Mouse (Mus musculus): ENCODE measurements around the gene Dnmt3b. TPM values are rescaled to one million over a fixed set of nuclear protein-coding genes. Genes with fewer than 3 reads are reported as not detected.
"Not testable (repeated sequence)": the region's sequence is repeated elsewhere in the genome, so short reads cannot be mapped to it uniquely, and the experiment has no call there.

Gene Dnmt3b
- polyA plus RNA-seq, 1 experiment from 2014 or later = 3.7 TPM

DNA sequence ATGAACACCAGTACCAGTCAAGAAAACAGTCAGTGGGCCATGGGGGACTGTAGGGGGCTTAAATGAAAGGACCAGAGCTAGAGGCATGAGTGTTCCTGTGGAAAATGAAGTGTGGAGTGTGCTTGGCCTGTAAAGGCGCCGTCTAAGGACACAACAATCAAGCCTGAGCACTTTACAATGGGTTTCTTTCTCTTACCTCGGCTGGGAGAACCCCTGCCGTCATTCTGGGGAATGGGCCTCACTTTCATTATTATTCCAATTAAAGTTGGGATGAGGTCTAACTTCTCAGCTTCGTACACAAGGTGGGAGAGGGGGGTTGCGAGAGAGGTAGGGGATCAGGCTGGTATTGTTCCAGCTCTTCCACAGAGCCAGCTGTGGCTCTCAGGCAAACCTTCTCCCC is 6.3 kb upstream of the Dnmt3b start:
- H3K27ac ChIP-seq (replicated peaks) = no peak overlapping the region
- WGBS = 4% methylated on average over 6 of the region's 6 CpGs
- no peak overlapping the region for H3K9ac ChIP-seq (replicated peaks)
- H3K4me1 ChIP-seq = no peaks in the 10 kb centered on the region
- no peaks in the 10 kb centered on the region for H3K36me3 ChIP-seq
- H3K4me3 ChIP-seq = no peak overlapping the region
- H3K9me3 ChIP-seq = no peaks in the 10 kb centered on the region
- no peaks in the 10 kb centered on the region for H3K27me3 ChIP-seq
- no peak for ATAC-seq (replicated peaks)
- H3K4me2 ChIP-seq (replicated peaks) = no peak overlapping the region

DNA sequence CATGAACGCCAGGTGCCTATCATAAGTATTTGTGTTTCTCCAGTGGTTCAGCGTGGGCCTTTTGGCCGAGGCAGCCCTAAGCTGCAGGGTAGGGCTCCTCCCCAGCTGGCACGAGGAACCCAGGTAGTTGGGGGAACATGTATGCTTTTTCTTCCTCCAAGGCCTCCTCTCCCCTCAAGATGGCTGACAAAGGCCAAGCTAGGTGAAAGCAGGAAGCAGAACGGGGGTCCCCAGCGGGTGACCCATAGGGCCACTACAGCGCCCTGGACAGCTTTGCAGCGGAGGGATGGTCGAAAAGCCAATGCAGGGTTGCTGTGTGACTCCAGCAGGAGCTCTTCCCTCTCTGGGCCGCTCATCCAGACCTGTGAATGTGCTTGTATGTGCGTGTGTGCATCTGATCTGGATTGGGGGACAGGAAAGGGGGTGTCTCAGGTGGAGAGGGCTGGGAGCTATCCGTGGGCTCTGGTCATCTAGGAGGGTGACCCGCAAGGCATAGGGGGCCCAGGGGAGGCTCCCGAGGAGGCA is 415 bp upstream of the Dnmt3b start:
- H3K36me3 ChIP-seq = no peaks in the 10 kb centered on the region
- H3K4me3 ChIP-seq = peak overlapping the region; percentile 93
- peak overlapping the region; percentile 95 for H3K4me2 ChIP-seq (replicated peaks)
- H3K9ac ChIP-seq (replicated peaks) = peak overlapping the region; percentile 77
- peaks cover 4% of the 10 kb centered on the region; the same call in 1 of the 2 replicates for H3K27me3 ChIP-seq
- 0 out of 2 replicates have a peak, but pooled peaks have one; percentile 1 for ATAC-seq (replicated peaks)
- peaks cover 16% of the 10 kb centered on the region for H3K4me1 ChIP-seq
- 17% methylated on average over 14 of the region's 14 CpGs for WGBS
- no peaks in the 10 kb centered on the region for H3K9me3 ChIP-seq
- H3K27ac ChIP-seq (replicated peaks) = 0 out of 2 replicates have a peak overlapping the region, but pooled peaks have one; percentile 36

DNA sequence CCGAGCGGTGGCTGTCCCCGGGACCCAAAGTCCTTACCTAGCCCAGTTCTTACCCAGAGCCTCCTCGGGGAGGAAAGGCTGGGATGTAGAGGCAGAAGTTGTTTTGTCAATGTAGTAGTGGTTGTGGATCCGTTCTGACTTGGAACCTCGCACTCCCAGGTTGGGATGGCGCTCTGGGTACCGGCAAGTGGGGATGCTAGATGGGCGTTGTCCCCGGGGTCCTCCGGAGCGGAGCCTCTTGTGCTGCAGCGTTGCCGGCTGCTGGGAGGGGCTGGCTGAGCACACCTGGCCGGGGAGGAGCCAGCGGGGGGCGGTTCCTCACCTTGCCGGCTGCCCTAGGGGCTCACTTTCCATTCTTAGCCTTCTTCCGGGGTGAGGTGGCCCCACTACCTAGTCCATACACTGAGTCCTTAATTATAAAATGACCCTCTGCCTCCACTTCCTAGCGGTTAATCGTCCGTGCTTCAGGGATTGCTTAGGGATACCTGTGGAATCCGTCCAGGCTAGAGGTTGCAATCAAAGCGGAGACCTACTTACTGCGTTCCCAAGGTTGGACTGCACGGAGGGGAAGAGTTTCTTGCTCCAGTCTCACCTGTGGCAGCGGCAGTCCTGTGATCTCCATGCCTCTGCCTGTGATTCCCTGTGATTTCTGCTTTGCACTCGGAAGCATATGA is 901 bp downstream of the Dnmt3b start:
- Histone ChIP-seq H3K36me3 (no peaks in the 10 kb centered on the region), H3K27ac (replicated peaks) (no peak overlapping the region), H3K4me1 (peaks cover 16% of the 10 kb centered on the region), H3K9me3 (no peaks in the 10 kb centered on the region), H3K4me2 (replicated peaks) (peak overlapping the region; percentile 95), H3K27me3 (peaks cover 4% of the 10 kb centered on the region; the same call in 1 of the 2 replicates), H3K4me3 (peak overlapping the region; percentile 93), H3K9ac (replicated peaks) (peak overlapping the region; percentile 77)
- WGBS = 2% methylated on average over 28 of the region's 28 CpGs
- ATAC-seq (replicated peaks) = 0 out of 2 replicates have a peak, but pooled peaks have one; percentile 20

DNA sequence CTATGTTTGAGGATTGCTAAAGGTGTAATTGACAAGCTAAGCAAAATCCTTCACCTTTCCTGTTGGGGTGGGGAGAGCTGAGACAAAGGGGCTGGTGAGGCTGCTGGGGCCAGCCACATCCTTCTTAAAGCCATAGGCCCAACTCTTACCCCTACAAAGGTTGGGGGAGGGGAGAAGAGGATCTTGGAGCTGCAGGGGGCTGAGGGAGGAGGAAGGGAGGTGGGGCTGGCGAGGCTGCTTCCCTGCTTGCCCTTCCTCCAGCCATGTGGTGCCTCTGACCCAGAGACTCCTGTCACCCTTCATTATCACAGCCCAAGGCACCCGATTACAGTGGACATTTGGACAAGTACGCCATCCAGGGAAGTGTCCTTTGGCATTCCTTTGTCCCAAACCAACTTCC is 2.4 kb downstream of the Dnmt3b start:
- Histone ChIP-seq H3K9ac (replicated peaks) (no peak overlapping the region), H3K27me3 (peaks cover 4% of the 10 kb centered on the region; the same call in 1 of the 2 replicates), H3K9me3 (no peaks in the 10 kb centered on the region), H3K4me3 (no peak overlapping the region), H3K4me1 (peaks cover 16% of the 10 kb centered on the region), H3K27ac (replicated peaks) (no peak overlapping the region), H3K36me3 (no peaks in the 10 kb centered on the region), H3K4me2 (replicated peaks) (no peak overlapping the region)
- no peak for ATAC-seq (replicated peaks)
- WGBS = 67% methylated on average over 3 of the region's 3 CpGs

- H3K27me3 ChIP-seq; H3K9me3 ChIP-seq; H3K4me3 ChIP-seq; H3K27ac ChIP-seq (replicated peaks); H3K9ac ChIP-seq (replicated peaks); ATAC-seq (replicated peaks); H3K4me2 ChIP-seq (replicated peaks); H3K4me1 ChIP-seq; H3K36me3 ChIP-seq: not testable (repeated sequence)
- 88% methylated on average over 8 of the region's 8 CpGs for WGBS
These were observed 8.4 kb downstream of the Dnmt3b start for GRCm38 (mm10) chr2:153657659-153658058.

GRCm38 (mm10) chr2:153660616-153661015 is 11.4 kb downstream of the Dnmt3b start:
- H3K4me3 ChIP-seq = no peak overlapping the region
- H3K9me3 ChIP-seq = no peaks in the 10 kb centered on the region
- no peak overlapping the region for H3K9ac ChIP-seq (replicated peaks)
- no peak for ATAC-seq (replicated peaks)
- H3K4me1 ChIP-seq = no peaks in the 10 kb centered on the region
- no peaks in the 10 kb centered on the region for H3K36me3 ChIP-seq
- H3K27ac ChIP-seq (replicated peaks) = no peak overlapping the region
- no peak overlapping the region for H3K4me2 ChIP-seq (replicated peaks)
- WGBS = 51% methylated on average over 3 of the region's 3 CpGs
- H3K27me3 ChIP-seq = no peaks in the 10 kb centered on the region

GRCm38 (mm10) chr2:153665401-153665800 is 16.2 kb downstream of the Dnmt3b start:
- WGBS = 90% methylated on average over 7 of the region's 7 CpGs
- no peaks in the 10 kb centered on the region for H3K4me1 ChIP-seq
- ATAC-seq (replicated peaks) = no peak

DNA sequence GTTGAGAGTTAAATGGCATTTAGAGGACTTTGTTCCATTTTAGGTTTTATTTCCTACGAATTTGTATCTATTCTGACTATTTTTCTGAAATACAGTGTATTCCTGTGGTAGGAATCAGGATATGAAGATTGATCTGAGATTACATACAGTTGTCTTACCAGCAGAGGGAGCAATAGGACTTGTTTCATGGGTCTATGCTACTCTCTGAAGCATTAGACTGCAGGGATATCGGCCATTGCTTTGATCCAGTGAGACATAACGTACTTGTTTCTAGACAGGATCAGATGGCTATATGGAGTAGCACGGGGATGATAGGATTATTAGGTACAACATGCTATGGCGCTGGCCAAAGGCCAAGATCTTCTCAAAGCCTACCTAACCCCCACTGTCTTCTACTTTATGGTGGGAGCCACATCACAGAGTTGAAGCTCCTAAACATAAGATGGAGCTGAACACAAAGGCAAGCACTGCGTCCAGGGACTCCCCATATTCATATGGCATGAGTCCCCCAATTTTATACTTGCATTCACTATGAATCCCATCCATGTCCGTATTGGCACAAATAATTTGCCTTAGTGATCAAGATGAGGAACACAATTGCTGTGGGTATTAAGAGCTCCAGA is 19.6 kb downstream of the Dnmt3b start:
- Histone ChIP-seq H3K4me3 (no peak overlapping the region), H3K4me2 (replicated peaks) (no peak overlapping the region), H3K9ac (replicated peaks) (no peak overlapping the region), H3K4me1 (no peaks in the 10 kb centered on the region), H3K9me3 (no peaks in the 10 kb centered on the region), H3K36me3 (no peaks in the 10 kb centered on the region), H3K27ac (replicated peaks) (no peak overlapping the region), H3K27me3 (no peaks in the 10 kb centered on the region)
- peak; percentile 82 for ATAC-seq (replicated peaks)
- 58% methylated on average over 7 of the region's 7 CpGs for WGBS

More at GRCm38 (mm10) chr2:153665401-153665800, 16.2 kb downstream of the Dnmt3b start:
- Histone ChIP-seq H3K9me3 (no peaks in the 10 kb centered on the region), H3K27me3 (no peaks in the 10 kb centered on the region), H3K27ac (replicated peaks) (no peak overlapping the region), H3K9ac (replicated peaks) (no peak overlapping the region), H3K36me3 (no peaks in the 10 kb centered on the region), H3K4me3 (no peak overlapping the region), H3K4me2 (replicated peaks) (no peak overlapping the region)

DNA sequence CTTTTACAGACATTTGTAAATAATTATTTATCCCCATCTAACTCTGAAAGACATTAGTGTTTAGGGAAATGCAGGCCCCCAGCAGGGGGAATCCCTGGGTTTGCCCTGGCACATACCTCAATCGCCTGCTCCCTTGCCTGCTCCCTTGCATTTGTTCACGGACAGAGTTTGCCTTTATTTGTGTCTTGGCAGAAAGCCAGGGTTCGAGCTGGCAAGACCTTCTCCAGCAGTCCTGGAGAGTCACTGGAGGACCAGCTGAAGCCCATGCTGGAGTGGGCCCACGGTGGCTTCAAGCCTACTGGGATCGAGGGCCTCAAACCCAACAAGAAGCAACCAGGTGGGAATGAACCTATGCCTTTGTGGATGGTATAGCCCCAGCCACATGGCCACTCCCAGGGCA is 20.9 kb downstream of the Dnmt3b start:
- no peaks in the 10 kb centered on the region for H3K4me1 ChIP-seq
- no peak overlapping the region for H3K4me3 ChIP-seq
- H3K36me3 ChIP-seq = no peaks in the 10 kb centered on the region
- no peak for ATAC-seq (replicated peaks)
- H3K9me3 ChIP-seq = no peaks in the 10 kb centered on the region
- H3K4me2 ChIP-seq (replicated peaks) = no peak overlapping the region
- 39% methylated on average over 5 of the region's 5 CpGs for WGBS
- no peaks in the 10 kb centered on the region for H3K27me3 ChIP-seq
- H3K9ac ChIP-seq (replicated peaks) = no peak overlapping the region
- H3K27ac ChIP-seq (replicated peaks) = no peak overlapping the region

DNA sequence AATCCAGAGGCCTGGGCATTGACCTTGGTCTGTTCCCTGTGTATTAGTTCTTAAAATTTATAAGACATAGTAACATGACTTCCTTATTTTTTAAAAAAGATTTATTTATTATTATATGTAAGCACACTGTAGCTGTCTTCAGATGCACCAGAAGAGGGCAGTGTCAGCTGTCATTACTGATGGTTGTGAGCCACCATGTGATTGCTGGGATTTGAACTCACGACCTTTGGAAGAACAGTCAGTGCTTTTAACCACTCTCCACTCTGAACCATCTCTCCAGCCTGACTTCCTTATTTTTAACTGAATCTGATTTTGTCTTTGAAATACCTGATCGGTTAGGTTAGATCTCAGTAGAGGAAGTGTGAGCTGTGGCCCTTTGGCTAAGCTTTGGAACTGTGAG is 23.4 kb downstream of the Dnmt3b start:
- no peaks in the 10 kb centered on the region for H3K27me3 ChIP-seq
- no peak overlapping the region for H3K4me3 ChIP-seq
- no peak overlapping the region for H3K9ac ChIP-seq (replicated peaks)
- WGBS = 98% methylated on average over 2 of the region's 2 CpGs
- no peaks in the 10 kb centered on the region for H3K9me3 ChIP-seq
- no peaks in the 10 kb centered on the region for H3K36me3 ChIP-seq
- H3K4me1 ChIP-seq = no peaks in the 10 kb centered on the region
- H3K27ac ChIP-seq (replicated peaks) = no peak overlapping the region
- ATAC-seq (replicated peaks) = no peak
- no peak overlapping the region for H3K4me2 ChIP-seq (replicated peaks)

DNA sequence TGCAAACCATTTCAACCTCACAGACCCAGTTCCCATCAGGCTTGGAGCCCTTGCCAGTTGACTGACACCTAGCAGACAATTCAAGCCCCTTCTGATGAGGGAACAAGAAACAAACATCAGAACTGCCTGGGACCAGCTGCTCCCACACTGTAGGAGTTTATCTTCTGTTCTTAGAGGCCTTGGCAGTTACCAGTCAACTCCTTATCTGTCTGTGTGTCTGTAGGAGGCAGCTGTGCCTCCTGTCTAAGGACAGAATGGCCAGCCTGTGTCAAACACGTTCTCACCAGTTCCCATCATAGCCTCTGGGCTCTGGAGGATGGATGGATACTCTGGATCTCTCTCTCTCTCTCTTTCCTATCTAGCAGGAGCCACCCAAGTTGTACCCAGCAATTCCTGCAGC is 26.1 kb downstream of the Dnmt3b start:
- H3K27ac ChIP-seq (replicated peaks); H3K9ac ChIP-seq (replicated peaks); H3K4me2 ChIP-seq (replicated peaks); H3K36me3 ChIP-seq; H3K4me1 ChIP-seq; H3K27me3 ChIP-seq; H3K9me3 ChIP-seq; ATAC-seq (replicated peaks); H3K4me3 ChIP-seq: not testable (repeated sequence)
- WGBS = 75% methylated on average over 1 of the region's 1 CpGs

DNA sequence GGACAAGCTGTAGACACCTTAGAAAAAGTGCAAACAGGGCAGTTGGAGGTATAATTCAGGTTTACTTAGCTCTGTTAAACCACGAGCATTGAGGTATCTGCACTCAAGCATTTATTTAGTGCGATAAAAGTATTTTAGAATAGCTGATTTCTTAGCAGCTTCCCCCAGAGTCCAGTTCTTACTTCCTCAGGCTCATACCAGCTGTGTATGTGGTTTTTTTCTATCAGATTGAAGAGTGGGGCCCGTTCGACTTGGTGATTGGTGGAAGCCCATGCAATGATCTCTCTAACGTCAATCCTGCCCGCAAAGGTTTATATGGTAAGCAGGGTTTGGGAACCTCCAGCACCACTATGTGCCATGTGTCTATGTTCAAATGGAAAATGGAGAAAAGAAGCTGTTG is 27.7 kb downstream of the Dnmt3b start:
- no peaks in the 10 kb centered on the region for H3K36me3 ChIP-seq
- no peaks in the 10 kb centered on the region for H3K27me3 ChIP-seq
- H3K4me3 ChIP-seq = no peak overlapping the region
- no peak overlapping the region for H3K9ac ChIP-seq (replicated peaks)
- ATAC-seq (replicated peaks) = no peak
- no peak overlapping the region for H3K27ac ChIP-seq (replicated peaks)
- WGBS = 95% methylated on average over 6 of the region's 6 CpGs
- H3K4me2 ChIP-seq (replicated peaks) = no peak overlapping the region
- H3K4me1 ChIP-seq = no peaks in the 10 kb centered on the region
- no peaks in the 10 kb centered on the region for H3K9me3 ChIP-seq
